Mouse (Mus musculus) embryonic facial prominence, embryonic 13.5 days (tissue): ENCODE results near the gene Clec16a. TPM values are rescaled to one million over a fixed set of nuclear protein-coding genes. Genes with fewer than 3 reads are reported as not detected.

Experiments used
- ATAC-seq: fragments of 200-750 bp; cut with Nextera tagmentation; 2 replicates; pipeline ENCODE4 v1.8.0; 2017; ENCODE audit warnings: low read depth; ENCODE audit not compliant: insufficient number of reproducible peaks, insufficient read depth, low FRiP score, low TSS enrichment
- H3K27ac ChIP-seq: fragments of 300-500 bp; sonication (generic); 2 replicates; pipeline ENCODE4 v1.5.1; 2015; ENCODE audit warnings: moderate library complexity, mild to moderate bottlenecking, inconsistent platforms
- H3K27me3 ChIP-seq: fragments of 300-500 bp; sonication (generic); 2 replicates; pipeline ENCODE4 v1.6.1; 2015; ENCODE audit warnings: mild to moderate bottlenecking, inconsistent platforms
- H3K36me3 ChIP-seq: fragments of 300-500 bp; sonication (generic); 2 replicates; pipeline ENCODE4 v1.6.1; 2015; ENCODE audit warnings: mild to moderate bottlenecking, inconsistent platforms
- H3K4me1 ChIP-seq: fragments of 300-500 bp; sonication (generic); 2 replicates; pipeline ENCODE4 v1.6.1; 2015; ENCODE audit warnings: inconsistent platforms
- H3K4me2 ChIP-seq: fragments of 300-500 bp; sonication (generic); 2 replicates; pipeline ENCODE4 v1.6.1; 2015; ENCODE audit warnings: moderate library complexity, mild to moderate bottlenecking, inconsistent platforms
- H3K4me3 ChIP-seq: fragments of 300-500 bp; sonication (generic); 2 replicates; pipeline ENCODE4 v1.5.1; 2015; ENCODE audit warnings: mild to moderate bottlenecking, inconsistent platforms
- H3K9ac ChIP-seq: fragments of 300-500 bp; sonication (generic); 2 replicates; pipeline ENCODE4 v1.6.1; 2015; ENCODE audit warnings: mild to moderate bottlenecking, inconsistent platforms
- H3K9me3 ChIP-seq: fragments of 300-500 bp; sonication (generic); 2 replicates; pipeline ENCODE4 v1.6.1; 2016; ENCODE audit warnings: inconsistent platforms
- WGBS: fragments of 180-500 bp; shearing (Covaris S2); methylation state at CpG from one replicate; pipeline ENCODE4 v1.1.7; 2015; ENCODE audit warnings: mixed read lengths; 5-methylcytosine and 5-hydroxymethylcytosine counted together
- polyA plus RNA-seq: library from polyadenylated mRNA; unstranded; fragments of >200 nt; fragmentation: Nextera tagmentation; extraction: Ambion mirVana; gene quantifications from 2 replicates; pipeline ENCODE4 v1.2.1, GENCODE M21; 2015

Gene Clec16a
- polyA plus RNA-seq, 1 experiment from 2014 or later = 42.0 TPM

GRCm38 (mm10) chr16:10565278-10565885, 20.2 kb downstream of the Clec16a start:
- WGBS = 29% methylated on average over 4 of the region's 4 CpGs
- H3K4me1 ChIP-seq = peaks cover 10% of the 10 kb centered on the region; the same call in 1 of the 2 replicates
- H3K9ac ChIP-seq = no peak overlapping the region
- no peaks in the 10 kb centered on the region for H3K27me3 ChIP-seq
- ATAC-seq = no peak
- no peak overlapping the region for H3K4me3 ChIP-seq
- peaks cover 35% of the 10 kb centered on the region for H3K36me3 ChIP-seq
- H3K27ac ChIP-seq = no peak overlapping the region
- no peak overlapping the region for H3K4me2 ChIP-seq
- no peaks in the 10 kb centered on the region for H3K9me3 ChIP-seq

- Histone ChIP-seq H3K4me3 (no peak overlapping the region), H3K4me1 (peaks cover 13% of the 10 kb centered on the region; the same call in 1 of the 2 replicates), H3K27me3 (no peaks in the 10 kb centered on the region), H3K9me3 (no peaks in the 10 kb centered on the region), H3K4me2 (no peak overlapping the region), H3K27ac (no peak overlapping the region), H3K9ac (no peak overlapping the region), H3K36me3 (peaks cover 35% of the 10 kb centered on the region)
- ATAC-seq = no peak
- WGBS = 93% methylated on average over 4 of the region's 4 CpGs
Measured at GRCm38 (mm10) chr16:10567153-10567552, 22.0 kb downstream of the Clec16a start.

GRCm38 (mm10) chr16:10569809-10570395, 24.8 kb downstream of the Clec16a start:
- Histone ChIP-seq H3K9ac (no peak overlapping the region), H3K27ac (no peak overlapping the region)
- 81% methylated on average over 5 of the region's 5 CpGs for WGBS

GRCm38 (mm10) chr16:10570708-10571107, 25.6 kb downstream of the Clec16a start:
- Histone ChIP-seq H3K4me2 (no peak overlapping the region), H3K9ac (no peak overlapping the region), H3K27ac (no peak overlapping the region), H3K36me3 (peaks cover 44% of the 10 kb centered on the region), H3K4me3 (no peak overlapping the region), H3K4me1 (peaks cover 9% of the 10 kb centered on the region; the same call in 1 of the 2 replicates), H3K27me3 (no peaks in the 10 kb centered on the region), H3K9me3 (no peaks in the 10 kb centered on the region)
- 64% methylated on average over 1 of the region's 1 CpGs for WGBS
- no peak for ATAC-seq

More at GRCm38 (mm10) chr16:10569809-10570395, 24.8 kb downstream of the Clec16a start:
- H3K4me3 ChIP-seq = no peak overlapping the region
- ATAC-seq = no peak
- no peak overlapping the region for H3K4me2 ChIP-seq
- H3K36me3 ChIP-seq = peaks cover 42% of the 10 kb centered on the region
- H3K27me3 ChIP-seq = no peaks in the 10 kb centered on the region
- peaks cover 13% of the 10 kb centered on the region; the same call in 1 of the 2 replicates for H3K4me1 ChIP-seq
- no peaks in the 10 kb centered on the region for H3K9me3 ChIP-seq

GRCm38 (mm10) chr16:10571820-10572219, 26.7 kb downstream of the Clec16a start:
- Histone ChIP-seq H3K4me1 (0 out of 2 replicates have a peak, but pooled peaks cover 3% of the 10 kb centered on the region), H3K9me3 (no peaks in the 10 kb centered on the region), H3K4me2 (no peak overlapping the region), H3K4me3 (no peak overlapping the region), H3K9ac (no peak overlapping the region), H3K27ac (no peak overlapping the region), H3K36me3 (peaks cover 50% of the 10 kb centered on the region), H3K27me3 (no peaks in the 10 kb centered on the region)
- WGBS = 40% methylated on average over 2 of the region's 2 CpGs
- no peak for ATAC-seq

- Histone ChIP-seq H3K27me3 (no peaks in the 10 kb centered on the region), H3K4me1 (0 out of 2 replicates have a peak, but pooled peaks cover 3% of the 10 kb centered on the region), H3K9me3 (no peaks in the 10 kb centered on the region), H3K4me2 (no peak overlapping the region), H3K9ac (no peak overlapping the region), H3K27ac (no peak overlapping the region), H3K4me3 (no peak overlapping the region), H3K36me3 (peaks cover 63% of the 10 kb centered on the region)
- no peak for ATAC-seq
- 86% methylated on average over 2 of the region's 2 CpGs for WGBS
Measured at GRCm38 (mm10) chr16:10574936-10575335, 29.8 kb downstream of the Clec16a start.

- Histone ChIP-seq H3K27ac (no peak overlapping the region), H3K4me2 (no peak overlapping the region), H3K36me3 (peaks cover 69% of the 10 kb centered on the region), H3K9ac (no peak overlapping the region), H3K4me3 (no peak overlapping the region), H3K9me3 (no peaks in the 10 kb centered on the region), H3K27me3 (no peaks in the 10 kb centered on the region), H3K4me1 (0 out of 2 replicates have a peak, but pooled peaks cover 3% of the 10 kb centered on the region)
- WGBS = 85% methylated on average over 4 of the region's 4 CpGs
- ATAC-seq = no peak
Measured at GRCm38 (mm10) chr16:10575915-10576314, 30.8 kb downstream of the Clec16a start.

GRCm38 (mm10) chr16:10577548-10577947, 32.4 kb downstream of the Clec16a start:
- ATAC-seq = no peak

GRCm38 (mm10) chr16:10578376-10578775, 33.2 kb downstream of the Clec16a start:
- H3K9ac ChIP-seq = no peak overlapping the region
- H3K36me3 ChIP-seq = peaks cover 82% of the 10 kb centered on the region
- no peak overlapping the region for H3K27ac ChIP-seq
- H3K4me3 ChIP-seq = no peak overlapping the region
- no peaks in the 10 kb centered on the region for H3K27me3 ChIP-seq
- 69% methylated on average over 1 of the region's 1 CpGs for WGBS
- no peaks in the 10 kb centered on the region for H3K9me3 ChIP-seq
- no peaks in the 10 kb centered on the region for H3K4me1 ChIP-seq
- ATAC-seq = no peak
- no peak overlapping the region for H3K4me2 ChIP-seq

More at GRCm38 (mm10) chr16:10577548-10577947, 32.4 kb downstream of the Clec16a start:
- H3K4me3 ChIP-seq = no peak overlapping the region
- no peak overlapping the region for H3K27ac ChIP-seq
- no peaks in the 10 kb centered on the region for H3K9me3 ChIP-seq
- 48% methylated on average over 5 of the region's 5 CpGs for WGBS
- H3K36me3 ChIP-seq = peaks cover 77% of the 10 kb centered on the region
- no peaks in the 10 kb centered on the region for H3K27me3 ChIP-seq
- H3K4me2 ChIP-seq = no peak overlapping the region
- H3K4me1 ChIP-seq = no peaks in the 10 kb centered on the region
- H3K9ac ChIP-seq = no peak overlapping the region

- Histone ChIP-seq H3K4me2 (no peak overlapping the region), H3K27me3 (no peaks in the 10 kb centered on the region), H3K27ac (no peak overlapping the region), H3K4me1 (no peaks in the 10 kb centered on the region), H3K4me3 (no peak overlapping the region), H3K9ac (no peak overlapping the region), H3K36me3 (peaks cover 79% of the 10 kb centered on the region), H3K9me3 (no peaks in the 10 kb centered on the region)
- no peak for ATAC-seq
- 90% methylated on average over 2 of the region's 2 CpGs for whole genome bisulfite sequencing
Measured at GRCm38 (mm10) chr16:10581234-10581898, 36.2 kb downstream of the Clec16a start.

GRCm38 (mm10) chr16:10585165-10585564, 40.0 kb downstream of the Clec16a start:
- Histone ChIP-seq H3K9ac (no peak overlapping the region), H3K27ac (no peak overlapping the region), H3K4me3 (no peak overlapping the region), H3K36me3 (peaks cover 60% of the 10 kb centered on the region), H3K4me2 (no peak overlapping the region), H3K4me1 (no peaks in the 10 kb centered on the region), H3K27me3 (no peaks in the 10 kb centered on the region), H3K9me3 (no peaks in the 10 kb centered on the region)
- 57% methylated on average over 1 of the region's 1 CpGs for WGBS
- no peak for ATAC-seq

- no peak for ATAC-seq
- Histone ChIP-seq H3K36me3 (peaks cover 54% of the 10 kb centered on the region), H3K9me3 (no peaks in the 10 kb centered on the region), H3K27ac (no peak overlapping the region), H3K27me3 (no peaks in the 10 kb centered on the region), H3K4me1 (no peaks in the 10 kb centered on the region), H3K9ac (no peak overlapping the region), H3K4me3 (no peak overlapping the region), H3K4me2 (no peak overlapping the region)
- 86% methylated on average over 3 of the region's 3 CpGs for WGBS
Measured at GRCm38 (mm10) chr16:10586546-10586945, 41.4 kb downstream of the Clec16a start.
